Mouse (Mus musculus): ENCODE data around the gene Gng7. TPM values are rescaled to one million over a fixed set of nuclear protein-coding genes. Genes with fewer than 3 reads are reported as not detected.

Gng7 gene
- total and polyA plus RNA-seq, 3 experiments: 0.24 to 0.47 TPM; not detected in 1

DNA sequence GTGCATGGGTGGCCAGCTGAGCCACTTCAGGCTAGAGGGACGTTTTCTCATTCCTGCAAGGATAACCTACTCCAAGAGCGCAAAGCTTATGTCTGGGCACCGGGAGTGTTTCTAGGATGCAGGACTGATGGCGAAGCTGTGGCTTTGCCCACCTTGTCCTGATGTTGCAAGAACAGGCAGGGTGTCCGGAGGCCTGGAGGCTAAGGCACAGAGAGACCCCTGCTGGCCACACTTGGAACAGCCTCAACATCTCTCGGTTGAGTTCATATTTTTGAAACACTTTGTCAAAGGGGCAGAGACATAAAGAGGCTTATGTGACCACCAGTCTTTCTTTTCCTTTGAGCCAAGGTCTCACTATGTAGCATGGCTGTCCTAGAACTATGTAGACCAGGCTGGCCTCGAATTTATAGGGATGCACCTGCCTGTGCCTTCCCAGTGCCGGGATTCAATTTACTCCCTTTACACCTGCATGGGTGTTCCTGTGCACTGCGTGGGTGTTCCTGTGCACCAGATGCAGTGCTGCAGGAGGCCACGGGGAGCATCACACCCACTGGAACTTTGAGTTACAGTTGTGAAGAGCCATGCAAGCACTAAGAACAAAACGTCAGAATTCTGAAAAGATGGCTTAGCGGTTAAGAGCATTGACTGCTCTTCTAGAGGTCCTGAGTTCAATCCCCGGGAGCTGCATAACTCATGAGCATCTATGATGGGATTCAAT is 26.9 kb upstream of the Gng7 start:
- dilution Hi-C loops (cut with MboI; ENCODE audit: extremely low pct_ligation_motif_present, extremely low pct_unique_long_range_greater_than_20kb, low sequenced_read_pairs): no loop called here
- Histone ChIP-seq H3K79me2 (replicated peaks; ENCODE audit: control insufficient read depth, extremely low read depth, insufficient read depth, poor library complexity, severe bottlenecking) (no peaks in the 10 kb centered on the region), H3K4me2 (ENCODE audit: insufficient read depth, low read depth, poor library complexity, severe bottlenecking) (no peak overlapping the region), H3K27me3 (replicated peaks) (no peaks in the 10 kb centered on the region), H3K4me1 (ENCODE audit: control insufficient read depth in 1 of 2, insufficient read depth in 2 of 2) (peaks cover 0 to 5% of the 10 kb centered on the region in 2 experiments; a peak in 2 of 4 replicates), H3K9ac (ENCODE audit: insufficient read depth, low read depth) (no peak overlapping the region), H3K36me3 (replicated peaks in 1 of 2; ENCODE audit: control insufficient read depth in 1 of 2, insufficient read depth in 1 of 2, low read length in 1 of 2) (peaks cover 39 to 50% of the 10 kb centered on the region in 2 experiments), H3K27ac (ENCODE audit: insufficient read depth, low read depth) (no peak overlapping the region), H3K4me3 (replicated peaks in 1 of 3; ENCODE audit: low read depth in 2 of 3, low read length in 2 of 3, poor library complexity in 1 of 3) (no peak overlapping the region), H3K9me3 (replicated peaks; ENCODE audit: low read length) (no peaks in the 10 kb centered on the region)
- DNase-seq (ENCODE audit: extremely low read depth): peak; percentile 64
- TF ChIP-seq ZC3H11A (IDR thresholded peaks at IDR 0.05; ENCODE audit: low read depth, low read length): 0 out of 2 replicates have a peak, but pooled peaks have one; percentile 3
- TF ChIP-seq CTCF (conservative IDR thresholded peaks at IDR 0.05 in 1 of 2, IDR thresholded peaks at IDR 0.05 in 1 of 2; ENCODE audit: low read depth in 2 of 2, low read length in 2 of 2): peak; percentile 75 to 90
- TF ChIP-seq SMC3 (IDR thresholded peaks at IDR 0.05; ENCODE audit: low read depth, low read length): peak; percentile 82
- no peak for TF ChIP-seq TBP (conservative IDR thresholded peaks at IDR 0.05; ENCODE audit: low read depth, low read length)
- no peak for TF ChIP-seq USF1 (IDR thresholded peaks at IDR 0.05; ENCODE audit: low read depth, low read length)
- peak; percentile 77 for TF ChIP-seq RAD21 (IDR thresholded peaks at IDR 0.05; ENCODE audit: low read depth, low read length)
- in situ Hi-C loops (cut with MboI; ENCODE audit: low pct_ligation_motif_present, low pct_unique_long_range_greater_than_20kb, low sequenced_read_pairs): loop anchor here (5.0 kb wide), 1 partner anchor 39 kb away; no protein-coding TSS in a partner anchor

DNA sequence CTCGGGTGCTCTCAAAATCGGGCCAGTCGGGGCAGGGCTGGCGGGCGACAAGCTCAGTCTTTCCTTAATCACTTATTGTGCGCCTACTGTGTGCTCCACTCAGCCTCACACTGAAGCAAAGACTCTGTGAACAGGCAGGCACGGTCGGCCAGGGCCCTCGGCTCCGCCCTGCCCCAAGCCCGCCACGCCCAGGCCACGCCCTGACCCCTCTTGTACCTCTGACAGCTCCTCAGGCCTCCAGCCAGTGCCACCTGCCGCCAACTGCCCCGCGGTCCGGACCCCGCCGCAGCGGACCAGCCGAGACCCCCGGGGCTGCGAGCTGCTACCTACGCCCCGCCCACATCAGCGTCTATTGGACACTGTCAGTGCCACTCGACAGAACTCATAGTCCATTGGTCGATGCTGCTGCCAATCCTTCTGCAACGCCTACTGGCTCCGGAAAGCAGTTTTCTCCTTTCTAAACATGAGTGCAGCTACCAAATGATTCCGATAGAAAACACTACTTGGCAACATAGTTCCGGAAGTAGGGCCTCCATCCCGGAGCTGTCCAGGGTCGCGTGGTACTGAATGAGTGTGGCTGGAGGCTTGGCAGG is 22.3 kb upstream of the Gng7 start, which contains the start of gene Slc39a3:
Gene Slc39a3 (minus strand): TSS at position 439 of the 593 bp plus-strand sequence.
- H3K36me3 ChIP-seq (replicated peaks in 1 of 2; ENCODE audit: control insufficient read depth in 1 of 2, insufficient read depth in 1 of 2, low read length in 1 of 2): peaks cover 0 to 27% of the 10 kb centered on the region in 2 experiments
- dilution Hi-C loops (cut with MboI; ENCODE audit: extremely low pct_ligation_motif_present, extremely low pct_unique_long_range_greater_than_20kb, low sequenced_read_pairs): no loop called here
- peak; percentile 99 for TF ChIP-seq SIN3A (IDR thresholded peaks at IDR 0.05; ENCODE audit: low read length)
- no peak for TF ChIP-seq RAD21 (IDR thresholded peaks at IDR 0.05; ENCODE audit: low read depth, low read length)
- no peak for TF ChIP-seq PAX5 (IDR thresholded peaks at IDR 0.05; ENCODE audit: low read length)
- TF ChIP-seq MAFK (IDR thresholded peaks at IDR 0.05; ENCODE audit: insufficient replicate concordance, low read length): no peak
- TF ChIP-seq MAX (IDR thresholded peaks at IDR 0.05; ENCODE audit: low read length): no peak; the same call in 1 of the 2 replicates
- no peak for TF ChIP-seq POLR2A (IDR thresholded peaks at IDR 0.05; ENCODE audit: low read depth, low read length)
- TF ChIP-seq CHD1 (IDR thresholded peaks at IDR 0.05; ENCODE audit: low read depth, low read length): no peak
- no peak for TF ChIP-seq TCF12 (IDR thresholded peaks at IDR 0.05; ENCODE audit: low read depth, low read length)
- peak; percentile 42; the same call in 1 of the 2 replicates for TF ChIP-seq NRF1 (IDR thresholded peaks at IDR 0.05; ENCODE audit: low read depth, low read length)
- TF ChIP-seq ETS1 (conservative IDR thresholded peaks at IDR 0.05; ENCODE audit: low read depth, low read length): no peak
- TF ChIP-seq IRF4 (IDR thresholded peaks at IDR 0.05; ENCODE audit: low read depth, low read length): peak; percentile 64; the same call in 1 of the 2 replicates
- TF ChIP-seq MXI1 (IDR thresholded peaks at IDR 0.05; ENCODE audit: low read depth, low read length): peak; percentile 93; the same call in 1 of the 2 replicates
- no peak for TF ChIP-seq ZNF384 (IDR thresholded peaks at IDR 0.05; ENCODE audit: low read depth, low read length)
- TF ChIP-seq TBP (conservative IDR thresholded peaks at IDR 0.05; ENCODE audit: low read depth, low read length): peak; percentile 51; the same call in 1 of the 2 replicates
- peak; percentile 8; the same call in 1 of the 2 replicates for TF ChIP-seq SMC3 (IDR thresholded peaks at IDR 0.05; ENCODE audit: low read depth, low read length)
- TF ChIP-seq KAT2A (IDR thresholded peaks at IDR 0.05; ENCODE audit: insufficient replicate concordance, low read length): peak; percentile 87; the same call in 1 of the 2 replicates
- peak; percentile 77; the same call in 1 of the 2 replicates for TF ChIP-seq MYC (IDR thresholded peaks at IDR 0.05; ENCODE audit: low read depth, low read length)
- TF ChIP-seq NELFE (IDR thresholded peaks at IDR 0.05; ENCODE audit: low read depth, low read length): no peak; the same call in 1 of the 2 replicates
- no peak for TF ChIP-seq USF1 (IDR thresholded peaks at IDR 0.05; ENCODE audit: low read depth, low read length)
- no peak for TF ChIP-seq CTCF (conservative IDR thresholded peaks at IDR 0.05 in 1 of 2, IDR thresholded peaks at IDR 0.05 in 1 of 2; ENCODE audit: low read depth in 2 of 2, low read length in 2 of 2)
- TF ChIP-seq CHD2 (IDR thresholded peaks at IDR 0.05; ENCODE audit: low read length): peak; percentile 98
- no peak for TF ChIP-seq EP300 (IDR thresholded peaks at IDR 0.05; ENCODE audit: low read length)
- TF ChIP-seq JUND (conservative IDR thresholded peaks at IDR 0.05; ENCODE audit: low read depth, low read length): no peak
- TF ChIP-seq GABPA (IDR thresholded peaks at IDR 0.05; ENCODE audit: insufficient replicate concordance, low read depth, low read length): no peak
- TF ChIP-seq E2F4 (IDR thresholded peaks at IDR 0.05; ENCODE audit: insufficient replicate concordance, low read depth, low read length): no peak
- TF ChIP-seq JUN (IDR thresholded peaks at IDR 0.05; ENCODE audit: insufficient read depth, low read depth, low read length): no peak
- TF ChIP-seq ZKSCAN1 (IDR thresholded peaks at IDR 0.05; ENCODE audit: borderline replicate concordance, low read depth, low read length): peak; percentile 90
- no peak for TF ChIP-seq POLR2AphosphoS2 (IDR thresholded peaks at IDR 0.05; ENCODE audit: low read depth, low read length)

More for the DNA sequence above, 22.3 kb upstream of the Gng7 start, which contains the start of gene Slc39a3:
- DNase-seq (ENCODE audit: extremely low read depth): peak; percentile 99
- Histone ChIP-seq H3K4me2 (ENCODE audit: insufficient read depth, low read depth, poor library complexity, severe bottlenecking) (0 out of 2 replicates have a peak within 1 kb of the TSS, but pooled peaks have one; percentile 14), H3K27me3 (replicated peaks) (no peaks in the 10 kb centered on the region), H3K4me1 (ENCODE audit: control insufficient read depth in 1 of 2, insufficient read depth in 2 of 2) (peaks cover 0 to 5% of the 10 kb centered on the region in 2 experiments; a peak in 2 of 4 replicates), H3K27ac (ENCODE audit: insufficient read depth, low read depth) (no peak within 1 kb of the TSS), H3K79me2 (replicated peaks; ENCODE audit: control insufficient read depth, extremely low read depth, insufficient read depth, poor library complexity, severe bottlenecking) (no peaks in the 10 kb centered on the region), H3K4me3 (replicated peaks in 1 of 3; ENCODE audit: low read depth in 2 of 3, low read length in 2 of 3, poor library complexity in 1 of 3) (peak within 1 kb of the TSS; percentile 66 to 71 (median 69)), H3K9me3 (replicated peaks; ENCODE audit: low read length) (no peaks in the 10 kb centered on the region), H3K9ac (ENCODE audit: insufficient read depth, low read depth) (no peak within 1 kb of the TSS)
- in situ Hi-C loops (cut with MboI; ENCODE audit: low pct_ligation_motif_present, low pct_unique_long_range_greater_than_20kb, low sequenced_read_pairs): no loop called here

Data from CH12.LX (cell line).